Mouse (Mus musculus) megakaryocyte, embryonic 14.5 days (primary cell): ENCODE measurements around the gene Mamdc4.

Experiments
- FLI1 ChIP-seq: IDR thresholded peaks from 2 replicates; pipeline ENCODE4 v1.6.1; 2012; ENCODE audit warnings: low read length, inconsistent platforms, mixed read lengths
- GATA1 ChIP-seq: IDR thresholded peaks from 3 replicates; pipeline ENCODE4 v1.6.1; 2012; ENCODE audit warnings: mixed read lengths, low read length, inconsistent platforms, borderline replicate concordance

DNA sequence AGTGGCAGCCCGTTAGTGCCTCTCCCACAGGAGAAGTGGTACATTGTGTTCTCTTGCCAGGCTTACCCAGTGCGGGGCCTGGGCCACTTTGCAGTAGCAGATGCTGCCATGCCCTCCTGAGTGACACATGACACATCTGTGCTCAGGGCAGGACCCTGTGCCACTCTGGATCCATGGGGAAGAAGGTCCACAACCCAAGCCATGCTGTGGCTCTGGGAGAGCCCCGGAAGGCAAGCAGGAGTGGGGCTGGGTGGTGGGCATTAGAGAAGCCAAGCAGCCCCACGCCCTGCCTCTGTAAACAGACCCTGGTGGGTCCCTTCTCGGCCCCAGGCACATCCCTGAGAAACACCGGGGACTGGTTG is 8.5 kb upstream of the Mamdc4 start:
- TF ChIP-seq GATA1 = no peak
- no peak for TF ChIP-seq FLI1
